Mouse (Mus musculus): Measurements from ENCODE around the gene Olfr311. TPM values are rescaled to one million over a fixed set of nuclear protein-coding genes. Genes with fewer than 3 reads are reported as not detected.
"Not testable (repeated sequence)": the region's sequence is repeated elsewhere in the genome, so short reads cannot be mapped to it uniquely, and the experiment has no call there.

Gene Olfr311
- total and polyA plus RNA-seq, 2 experiments from 2014 or later = not detected

- no peak overlapping the region for H3K4me2 ChIP-seq (ENCODE audit: low read depth, low read length, poor library complexity, severe bottlenecking)
- no peaks in the 10 kb centered on the region for H3K36me3 ChIP-seq (ENCODE audit: insufficient read depth, low read length)
- 81% methylated on average over 1 of the region's 1 CpGs for WGBS
- ATAC-seq (ENCODE audit: low FRiP score) (no peak), DNase-seq (ENCODE audit: low spot score) (no peak)
- no peak overlapping the region for H3K9ac ChIP-seq (replicated peaks; ENCODE audit: low read length, poor library complexity, severe bottlenecking)
- H3K9me3 ChIP-seq (ENCODE audit: low read length) = no peaks in the 10 kb centered on the region
- no peak for TF ChIP-seq CTCF (IDR thresholded peaks at IDR 0.05)
- no peaks in the 10 kb centered on the region for H3K27me3 ChIP-seq (ENCODE audit: insufficient read depth, low read length)
- no peaks in the 10 kb centered on the region for H3K4me1 ChIP-seq (ENCODE audit: insufficient read depth, low read length)
- no peak overlapping the region for H3K4me3 ChIP-seq (ENCODE audit: low read depth, low read length)
- H3K27ac ChIP-seq (ENCODE audit: low read depth, low read length) = no peak overlapping the region
Measured at GRCm38 (mm10) chr11:58815676-58816075, 23.4 kb upstream of the Olfr311 start.

GRCm38 (mm10) chr11:58828937-58829336 lies 10.1 kb upstream of the Olfr311 start, which contains the start of gene Olfr312:
Gene Olfr312, plus strand, starts transcription at chr11:58829237.
- H3K4me2 ChIP-seq (ENCODE audit: low read depth, low read length, poor library complexity, severe bottlenecking); DNase-seq (ENCODE audit: low spot score); H3K9me3 ChIP-seq (ENCODE audit: low read length); ATAC-seq (ENCODE audit: low FRiP score); H3K9ac ChIP-seq (replicated peaks; ENCODE audit: low read length, poor library complexity, severe bottlenecking); H3K36me3 ChIP-seq (ENCODE audit: insufficient read depth, low read length); H3K4me3 ChIP-seq (ENCODE audit: low read depth, low read length); H3K27ac ChIP-seq (ENCODE audit: low read depth, low read length); H3K27me3 ChIP-seq (ENCODE audit: insufficient read depth, low read length); H3K4me1 ChIP-seq (ENCODE audit: insufficient read depth, low read length): not testable (repeated sequence)

GRCm38 (mm10) chr11:58829764-58830163 lies 9.3 kb upstream of the Olfr311 start:
- no peak for TF ChIP-seq CTCF (IDR thresholded peaks at IDR 0.05)
- 86% methylated on average over 3 of the region's 3 CpGs for WGBS
- Histone ChIP-seq H3K27ac (ENCODE audit: low read depth, low read length) (no peak overlapping the region), H3K27me3 (ENCODE audit: insufficient read depth, low read length) (no peaks in the 10 kb centered on the region), H3K36me3 (ENCODE audit: insufficient read depth, low read length) (no peaks in the 10 kb centered on the region), H3K4me3 (ENCODE audit: low read depth, low read length) (no peak overlapping the region), H3K4me2 (ENCODE audit: low read depth, low read length, poor library complexity, severe bottlenecking) (no peak overlapping the region), H3K9me3 (ENCODE audit: low read length) (no peaks in the 10 kb centered on the region), H3K9ac (replicated peaks; ENCODE audit: low read length, poor library complexity, severe bottlenecking) (no peak overlapping the region), H3K4me1 (ENCODE audit: insufficient read depth, low read length) (no peaks in the 10 kb centered on the region)
- ATAC-seq (ENCODE audit: low FRiP score) (no peak), DNase-seq (ENCODE audit: low spot score) (no peak)

- not testable (repeated sequence) for H3K9ac ChIP-seq (replicated peaks; ENCODE audit: low read length, poor library complexity, severe bottlenecking); H3K27me3 ChIP-seq (ENCODE audit: insufficient read depth, low read length); H3K4me1 ChIP-seq (ENCODE audit: insufficient read depth, low read length); ATAC-seq (ENCODE audit: low FRiP score); DNase-seq (ENCODE audit: low spot score); H3K27ac ChIP-seq (ENCODE audit: low read depth, low read length); H3K4me2 ChIP-seq (ENCODE audit: low read depth, low read length, poor library complexity, severe bottlenecking); H3K4me3 ChIP-seq (ENCODE audit: low read depth, low read length); H3K9me3 ChIP-seq (ENCODE audit: low read length); H3K36me3 ChIP-seq (ENCODE audit: insufficient read depth, low read length)
- 76% methylated on average over 2 of the region's 3 CpGs for WGBS
Measured at GRCm38 (mm10) chr11:58832541-58832940, 6.5 kb upstream of the Olfr311 start.

- Histone ChIP-seq H3K36me3 (ENCODE audit: insufficient read depth, low read length) (peaks cover 11% of the 10 kb centered on the region), H3K9me3 (ENCODE audit: low read length) (no peaks in the 10 kb centered on the region), H3K9ac (replicated peaks; ENCODE audit: low read length, poor library complexity, severe bottlenecking) (peak within 1 kb of the TSS; percentile 93), H3K27ac (ENCODE audit: low read depth, low read length) (peak within 1 kb of the TSS; percentile 90), H3K4me3 (ENCODE audit: low read depth, low read length) (peak within 1 kb of the TSS; percentile 81), H3K27me3 (ENCODE audit: insufficient read depth, low read length) (no peaks in the 10 kb centered on the region), H3K4me1 (ENCODE audit: insufficient read depth, low read length) (peaks cover 10% of the 10 kb centered on the region; the same call in 1 of the 2 replicates), H3K4me2 (ENCODE audit: low read depth, low read length, poor library complexity, severe bottlenecking) (peak within 1 kb of the TSS; percentile 83)
- peak; percentile 100 for ATAC-seq (ENCODE audit: low FRiP score)
- under 1% methylated on average over 24 of the region's 24 CpGs for WGBS
- no peak for TF ChIP-seq CTCF (IDR thresholded peaks at IDR 0.05)
- peak; percentile 99 for DNase-seq (ENCODE audit: low spot score)
Measured at GRCm38 (mm10) chr11:58846919-58847461, 7.9 kb downstream of the Olfr311 start, which contains the start of gene Gm12258. Gene Gm12258, plus strand, starts transcription at chr11:58847158.

- Histone ChIP-seq H3K27me3 (ENCODE audit: insufficient read depth, low read length) (no peaks in the 10 kb centered on the region), H3K4me1 (ENCODE audit: insufficient read depth, low read length) (peaks cover 10% of the 10 kb centered on the region; the same call in 1 of the 2 replicates), H3K9ac (replicated peaks; ENCODE audit: low read length, poor library complexity, severe bottlenecking) (peak overlapping the region; percentile 93), H3K9me3 (ENCODE audit: low read length) (no peaks in the 10 kb centered on the region), H3K4me3 (ENCODE audit: low read depth, low read length) (peak overlapping the region; percentile 81), H3K27ac (ENCODE audit: low read depth, low read length) (peak overlapping the region; percentile 90), H3K4me2 (ENCODE audit: low read depth, low read length, poor library complexity, severe bottlenecking) (peak overlapping the region; percentile 83), H3K36me3 (ENCODE audit: insufficient read depth, low read length) (peaks cover 11% of the 10 kb centered on the region)
- TF ChIP-seq CTCF (IDR thresholded peaks at IDR 0.05) = no peak
- DNase-seq (ENCODE audit: low spot score) = no peak
- WGBS = 43% methylated on average over 9 of the region's 9 CpGs
- ATAC-seq (ENCODE audit: low FRiP score) = peak; percentile 33; the same call in 1 of the 2 replicates
Measured at GRCm38 (mm10) chr11:58847636-58848035, 8.6 kb downstream of the Olfr311 start.

Data from midbrain, postnatal 0 days (tissue).